Comparison of ENCODE assay signal across 10 mouse cellular contexts in the genomic region with DNA sequence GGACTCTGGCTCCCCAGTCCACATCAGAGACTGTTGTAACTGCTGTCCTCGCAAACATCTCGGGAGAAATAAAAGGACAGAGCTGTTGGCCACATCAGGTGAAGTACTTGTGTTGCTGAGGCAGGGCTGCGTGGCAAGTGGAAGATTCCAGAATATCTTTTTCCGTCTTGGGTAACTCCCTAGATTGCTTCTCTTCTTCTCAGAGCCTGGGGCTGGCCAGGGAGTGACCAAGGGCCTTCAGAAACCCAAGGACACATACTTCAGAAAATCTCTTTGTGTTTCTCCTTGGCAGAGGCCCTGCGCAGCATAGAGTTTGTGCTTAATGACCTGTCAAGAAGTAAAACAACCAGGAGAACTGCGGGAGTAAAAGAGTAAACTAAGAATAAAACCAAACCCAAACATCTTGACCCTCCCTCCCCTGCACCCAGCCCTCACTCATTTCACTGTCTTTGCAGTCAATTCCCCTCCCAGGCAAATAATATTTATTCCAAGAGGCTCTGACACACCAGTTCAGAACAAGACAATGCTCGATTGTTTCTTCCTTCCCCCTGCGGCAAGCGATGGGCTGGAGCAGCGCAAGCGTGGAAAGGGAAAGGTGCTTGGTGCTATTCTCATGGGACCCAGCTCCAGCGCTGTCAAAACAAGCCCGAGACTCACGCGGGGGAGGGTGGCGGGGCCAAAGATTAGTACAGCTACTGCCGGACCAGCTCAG.
DNase-seq lines count a peak whose midpoint lies in the region; ATAC-seq and TF ChIP-seq lines count a peak whose summit lies in the region.
"Had no signal": no experiment of that assay in that cellular context is flagged by ENCODE, and none has a peak within 500 bp of the region (broad histone marks: within the 10 kb centered on the region; RNA-seq: fewer than 3 reads in every experiment).

No protein-coding gene starts in this region.

- peaks cover 10% of the 10 kb centered on the region; the same call in 1 of the 2 replicates for H3K27me3 ChIP-seq in embryonic facial prominence, embryonic 14.5 days (replicated peaks; ENCODE audit: control insufficient read depth, insufficient read depth, low read length)
- no peaks in the 10 kb centered on the region; the same call in 1 of the 2 replicates for H3K27me3 ChIP-seq in midbrain, postnatal 0 days (ENCODE audit: insufficient read depth, low read length)

- H3K4me1 ChIP-seq in ES-E14 (ENCODE audit: control insufficient read depth in 2 of 2, insufficient read depth in 2 of 2, low read length in 2 of 2, poor library complexity in 1 of 2) = peaks cover 0 to 21% of the 10 kb centered on the region in 2 experiments; a peak in 2 of 4 replicates
- peaks cover 25% of the 10 kb centered on the region for H3K4me1 ChIP-seq in embryonic facial prominence, embryonic 14.5 days (ENCODE audit: control insufficient read depth, insufficient read depth, low read length)
- H3K4me1 ChIP-seq in midbrain, postnatal 0 days (ENCODE audit: insufficient read depth, low read length) = no peaks in the 10 kb centered on the region; the same call in 1 of the 2 replicates

- 20% methylated on average over 17 of the region's 17 CpGs for WGBS in embryonic facial prominence, embryonic 14.5 days
- 29% methylated on average over 17 of the region's 17 CpGs for WGBS in midbrain, postnatal 0 days

- no peak overlapping the region for H3K9ac ChIP-seq in ES-E14 (ENCODE audit: insufficient read depth, low read depth, low read length, poor library complexity, severe bottlenecking)
- H3K9ac ChIP-seq in embryonic facial prominence, embryonic 14.5 days (ENCODE audit: low read depth, low read length) = peak overlapping the region; percentile 28; the same call in 1 of the 2 replicates
- no peak overlapping the region for H3K9ac ChIP-seq in midbrain, postnatal 0 days (replicated peaks; ENCODE audit: low read length, poor library complexity, severe bottlenecking)

- H3K9me3 ChIP-seq in ES-E14 (ENCODE audit: control insufficient read depth, insufficient read depth, low read depth, low read length) = no peaks in the 10 kb centered on the region
- H3K9me3 ChIP-seq in embryonic facial prominence, embryonic 14.5 days (ENCODE audit: control insufficient read depth, low read length) = no peaks in the 10 kb centered on the region
- no peaks in the 10 kb centered on the region for H3K9me3 ChIP-seq in midbrain, postnatal 0 days (ENCODE audit: low read length)

- H3K4me3 ChIP-seq in ES-E14 (ENCODE audit: insufficient read depth in 1 of 2, low read depth in 1 of 2, low read length in 2 of 2, poor library complexity in 1 of 2, severe bottlenecking in 1 of 2) = peak overlapping the region in 1 of 2 experiments; percentile 14; a peak in 1 of 4 replicates
- 0 out of 2 replicates have a peak overlapping the region, but pooled peaks have one; percentile 14 for H3K4me3 ChIP-seq in embryonic facial prominence, embryonic 14.5 days (ENCODE audit: low read depth, low read length)
- no peak overlapping the region for H3K4me3 ChIP-seq in midbrain, postnatal 0 days (ENCODE audit: low read depth, low read length)
- H3K4me3 ChIP-seq: erythroblast, embryonic 14.5 days had no signal

- ATAC-seq in embryonic facial prominence, embryonic 14.5 days (ENCODE audit: low read depth) = peak; percentile 60
- no peak for ATAC-seq in midbrain, postnatal 0 days (ENCODE audit: low FRiP score)

- TF ChIP-seq CTCF in midbrain, postnatal 0 days (IDR thresholded peaks at IDR 0.05) = no peak

- intact Hi-C loops in heart, postnatal 14 days (cut with DNase I) = loop anchor here (10.0 kb wide), 1 partner anchor 227 kb away; a partner anchor contains a TSS

- H3K36me3 ChIP-seq in ES-E14 (ENCODE audit: control insufficient read depth, insufficient read depth, low read length, poor library complexity, severe bottlenecking) = no peaks in the 10 kb centered on the region
- H3K36me3 ChIP-seq in embryonic facial prominence, embryonic 14.5 days (ENCODE audit: control insufficient read depth, insufficient read depth, low read length) = no peaks in the 10 kb centered on the region
- H3K36me3 ChIP-seq in midbrain, postnatal 0 days (ENCODE audit: insufficient read depth, low read length) = no peaks in the 10 kb centered on the region
- H3K36me3 ChIP-seq: G1E had no signal

- H3K4me2 ChIP-seq in embryonic facial prominence, embryonic 14.5 days (ENCODE audit: low read depth, low read length) = peak overlapping the region; percentile 52
- peak overlapping the region; percentile 47 for H3K4me2 ChIP-seq in midbrain, postnatal 0 days (ENCODE audit: low read depth, low read length, poor library complexity, severe bottlenecking)

- peak; percentile 29 for DNase-seq in ES-E14 (ENCODE audit: low read depth, low spot score)
- peak; percentile 84 for DNase-seq in embryonic facial prominence, embryonic 14.5 days (ENCODE audit: low spot score)
- DNase-seq in heart, postnatal 14 days = peak; percentile 35 to 41
- DNase-seq in kidney, postnatal 36 days = peak; percentile 56 to 74
- DNase-seq in midbrain, postnatal 0 days (ENCODE audit: low spot score) = peak; percentile 19
- DNase-seq in right cerebral cortex, postnatal 10 days (ENCODE audit: low spot score in 2 of 2) = no peak
- DNase-seq in layer of hippocampus, postnatal 36 days = no peak
- DNase-seq in layer of hippocampus, postnatal 25 days (ENCODE audit: extremely low spot score in 1 of 2, low spot score in 1 of 2) = no peak

- in situ Hi-C loops in ES-E14 (cut with MboI; ENCODE audit: low sequenced_read_pairs in 2 of 2, unreplicated experiment in 2 of 2) = no loop called here

- no peak overlapping the region for H3K27ac ChIP-seq in ES-E14 (ENCODE audit: insufficient read depth, low read depth, low read length, poor library complexity, severe bottlenecking)
- H3K27ac ChIP-seq in embryonic facial prominence, embryonic 14.5 days (replicated peaks; ENCODE audit: low read depth, low read length) = peak overlapping the region; percentile 52; the same call in 1 of the 2 replicates
- H3K27ac ChIP-seq in midbrain, postnatal 0 days (ENCODE audit: low read depth, low read length) = no peak overlapping the region

TF ChIP-seq in ES-E14, 5 proteins besides CTCF, POLR2A, EP300 and RAD21:
- TF ChIP-seq ZNF384 (IDR thresholded peaks at IDR 0.05; ENCODE audit: low read depth, low read length) (no peak), ZC3H11A (IDR thresholded peaks at IDR 0.05; ENCODE audit: borderline replicate concordance, low read depth, low read length) (no peak), HCFC1 (IDR thresholded peaks at IDR 0.05; ENCODE audit: borderline replicate concordance, insufficient read depth, low read length) (no peak), MAFK (IDR thresholded peaks at IDR 0.05; ENCODE audit: insufficient read depth, low read depth, low read length) (no peak), CHD2 (IDR thresholded peaks at IDR 0.05; ENCODE audit: low read depth, low read length) (no peak)

Comparison
In these comparisons a context has a peak if more than half of its experiments do, and no peak if none do; other contexts are left out.
1. DNase-seq: peak in ES-E14 (single experiment), embryonic facial prominence, embryonic 14.5 days (single experiment), heart, postnatal 14 days (2 of 2), kidney, postnatal 36 days (2 of 2) and midbrain, postnatal 0 days (single experiment); none in right cerebral cortex, postnatal 10 days (0 of 2), layer of hippocampus, postnatal 36 days (0 of 2) and layer of hippocampus, postnatal 25 days (0 of 2).